Comparison of ENCODE assay signal across 21 mouse cellular contexts in the genomic region with DNA sequence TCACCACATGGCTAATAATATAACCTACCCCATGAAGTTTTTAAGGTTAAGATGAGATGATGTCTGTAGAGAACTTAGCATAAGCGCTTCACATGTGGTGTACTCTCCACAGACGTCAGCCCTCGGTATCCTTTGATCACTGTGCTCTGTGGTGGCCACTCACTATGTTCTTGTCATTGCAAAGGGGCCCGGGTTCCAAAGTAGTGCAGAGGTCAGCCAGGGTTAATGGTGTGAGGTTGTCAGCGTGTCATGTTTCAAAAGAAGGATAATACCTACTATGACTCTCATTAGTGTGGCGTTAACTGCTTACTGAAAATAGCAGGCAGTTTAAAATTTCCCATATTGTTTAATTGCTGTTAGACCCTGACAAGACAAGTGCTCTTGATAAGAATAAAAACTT. TPM values are rescaled to one million over a fixed set of nuclear protein-coding genes. Genes with fewer than 3 reads are reported as not detected.
DNase-seq lines count a peak whose midpoint lies in the region; ATAC-seq lines count a peak whose summit lies in the region.
"Had no signal": no experiment of that assay in that cellular context is flagged by ENCODE, and none has a peak within 500 bp of the region (broad histone marks: within the 10 kb centered on the region; RNA-seq: fewer than 3 reads in every experiment).

No protein-coding gene starts in this region.

- peak; percentile 17 for DNase-seq in hindbrain, embryonic 11.5 days (ENCODE audit: low spot score)
- peak; percentile 72 for DNase-seq in embryo, embryonic 10.5 days (ENCODE audit: low spot score)
- peak; percentile 54 for DNase-seq in embryonic facial prominence, embryonic 10.5 days (ENCODE audit: low spot score)
- no peak for DNase-seq in urinary bladder, adult 2 months (ENCODE audit: low spot score)
- no peak for DNase-seq in heart, embryonic 10.5 days (ENCODE audit: low spot score)
- DNase-seq: adrenal gland, adult 2 months; adrenal gland, postnatal 25 days; cerebellum, adult 2 months; cerebellum, postnatal 10 days; gastrocnemius, postnatal 25 days; heart, postnatal 36 days had no signal

- no peak for ATAC-seq in hindbrain, embryonic 11.5 days (ENCODE audit: low FRiP score)
- no peak for ATAC-seq in hindbrain, embryonic 16.5 days
- ATAC-seq: activated CD4-positive, CD25-positive, alpha-beta regulatory T cell, adult 4 months; forebrain, embryonic 16.5 days; inflammation-experienced regulatory T-cells, adult 6 months; intestine, postnatal 0 days; Patski had no signal

- no peaks in the 10 kb centered on the region for H3K36me3 ChIP-seq in hindbrain, embryonic 11.5 days (ENCODE audit: control insufficient read depth, insufficient read depth, low read length)
- peaks cover 15% of the 10 kb centered on the region for H3K36me3 ChIP-seq in hindbrain, embryonic 16.5 days (ENCODE audit: control insufficient read depth, insufficient read depth, low read length)
- peaks cover 52% of the 10 kb centered on the region for H3K36me3 ChIP-seq in embryonic facial prominence, embryonic 10.5 days (replicated peaks)
- peaks cover 21% of the 10 kb centered on the region for H3K36me3 ChIP-seq in heart, embryonic 10.5 days

- H3K4me3 ChIP-seq in hindbrain, embryonic 11.5 days (ENCODE audit: low read depth, low read length): no peak overlapping the region
- H3K4me3 ChIP-seq in hindbrain, embryonic 16.5 days (ENCODE audit: low read length): no peak overlapping the region
- no peak overlapping the region for H3K4me3 ChIP-seq in embryonic facial prominence, embryonic 10.5 days
- H3K4me3 ChIP-seq in heart, embryonic 10.5 days: no peak overlapping the region
- H3K4me3 ChIP-seq: embryonic facial prominence, embryonic 12.5 days; heart, embryonic 13.5 days had no signal

- H3K27me3 ChIP-seq in hindbrain, embryonic 11.5 days (ENCODE audit: control insufficient read depth, insufficient read depth, low read length): no peaks in the 10 kb centered on the region
- H3K27me3 ChIP-seq in hindbrain, embryonic 16.5 days (replicated peaks; ENCODE audit: control insufficient read depth, insufficient read depth, low read length): no peaks in the 10 kb centered on the region
- H3K27me3 ChIP-seq in embryonic facial prominence, embryonic 10.5 days (replicated peaks; ENCODE audit: low read depth, poor library complexity, severe bottlenecking): no peaks in the 10 kb centered on the region
- no peaks in the 10 kb centered on the region for H3K27me3 ChIP-seq in heart, embryonic 10.5 days (ENCODE audit: insufficient read depth, poor library complexity, severe bottlenecking)
- H3K27me3 ChIP-seq: CH12.LX; embryonic facial prominence, embryonic 12.5 days; heart, embryonic 13.5 days; Patski had no signal

- no peaks in the 10 kb centered on the region for H3K4me1 ChIP-seq in hindbrain, embryonic 11.5 days (replicated peaks; ENCODE audit: control insufficient read depth, insufficient read depth, low read length)
- H3K4me1 ChIP-seq in hindbrain, embryonic 16.5 days (ENCODE audit: control insufficient read depth, insufficient read depth, low read depth, low read length): no peaks in the 10 kb centered on the region
- H3K4me1 ChIP-seq in embryonic facial prominence, embryonic 10.5 days: peaks cover 26% of the 10 kb centered on the region
- H3K4me1 ChIP-seq in heart, embryonic 10.5 days: peaks cover 19% of the 10 kb centered on the region

- 48% methylated on average over 6 of the region's 6 CpGs for WGBS in hindbrain, embryonic 11.5 days
- 54% methylated on average over 6 of the region's 6 CpGs for WGBS in hindbrain, embryonic 16.5 days
- 33% methylated on average over 6 of the region's 6 CpGs for WGBS in embryonic facial prominence, embryonic 10.5 days
- 70% methylated on average over 6 of the region's 6 CpGs for WGBS in heart, embryonic 10.5 days

- H3K27ac ChIP-seq in hindbrain, embryonic 11.5 days (ENCODE audit: low read depth, low read length): no peak overlapping the region
- H3K27ac ChIP-seq in hindbrain, embryonic 16.5 days (ENCODE audit: low read depth, low read length): no peak overlapping the region
- no peak overlapping the region for H3K27ac ChIP-seq in embryonic facial prominence, embryonic 10.5 days (replicated peaks)
- no peak overlapping the region for H3K27ac ChIP-seq in heart, embryonic 10.5 days
- H3K27ac ChIP-seq: embryonic facial prominence, embryonic 12.5 days; heart, embryonic 13.5 days; hindbrain, embryonic 14.5 days had no signal

- H3K4me2 ChIP-seq in hindbrain, embryonic 11.5 days (replicated peaks; ENCODE audit: low read depth, low read length): no peak overlapping the region
- H3K4me2 ChIP-seq in hindbrain, embryonic 16.5 days (ENCODE audit: low read length): no peak overlapping the region
- H3K4me2 ChIP-seq: embryonic facial prominence, embryonic 12.5 days; heart, embryonic 13.5 days; hindbrain, embryonic 14.5 days had no signal

- no peak overlapping the region for H3K9ac ChIP-seq in hindbrain, embryonic 11.5 days (ENCODE audit: low read depth, low read length)
- no peak overlapping the region for H3K9ac ChIP-seq in hindbrain, embryonic 16.5 days (ENCODE audit: low read depth, low read length)
- H3K9ac ChIP-seq: embryonic facial prominence, embryonic 12.5 days; heart, embryonic 13.5 days; hindbrain, embryonic 14.5 days had no signal

- H3K9me3 ChIP-seq in hindbrain, embryonic 11.5 days (ENCODE audit: control insufficient read depth, low read length): no peaks in the 10 kb centered on the region
- no peaks in the 10 kb centered on the region for H3K9me3 ChIP-seq in hindbrain, embryonic 16.5 days (ENCODE audit: control insufficient read depth, low read length)
- no peaks in the 10 kb centered on the region for H3K9me3 ChIP-seq in embryonic facial prominence, embryonic 10.5 days
- H3K9me3 ChIP-seq in heart, embryonic 10.5 days: no peaks in the 10 kb centered on the region
- H3K9me3 ChIP-seq: embryonic facial prominence, embryonic 12.5 days; heart, embryonic 13.5 days had no signal

RNA-seq across cellular contexts. Expression of a gene that starts 37.6 kb away (rescaled TPM):
- 152 and 161 TPM in 2 replicates for polyA plus RNA-seq in hindbrain, embryonic 11.5 days (2014; fragmentation: Nextera tagmentation; extraction: Ambion mirVana)
- polyA plus RNA-seq in hindbrain, embryonic 16.5 days (2015; fragmentation: Nextera tagmentation; extraction: Ambion mirVana): 693 and 772 TPM in 2 replicates
- 106 and 122 TPM in 2 replicates for polyA plus RNA-seq in embryonic facial prominence, embryonic 10.5 days (2016; fragmentation: Nextera tagmentation; extraction: Ambion mirVana)
- polyA plus RNA-seq in urinary bladder, adult 2 months (2012; rRNA removed): 150 and 161 TPM in 2 replicates
- polyA plus RNA-seq in heart, embryonic 10.5 days (2016; fragmentation: Nextera tagmentation; extraction: Ambion mirVana): 140 and 172 TPM in 2 replicates

RNA-seq across cellular contexts. Expression of a gene that starts 43.6 kb away (rescaled TPM):
- 56.8 and 64.3 TPM in 2 replicates for polyA plus RNA-seq in hindbrain, embryonic 11.5 days (2014; fragmentation: Nextera tagmentation; extraction: Ambion mirVana)
- 64.6 and 67.7 TPM in 2 replicates for polyA plus RNA-seq in hindbrain, embryonic 16.5 days (2015; fragmentation: Nextera tagmentation; extraction: Ambion mirVana)
- polyA plus RNA-seq in embryonic facial prominence, embryonic 10.5 days (2016; fragmentation: Nextera tagmentation; extraction: Ambion mirVana): 51.5 and 56.7 TPM in 2 replicates
- 28.0 and 32.2 TPM in 2 replicates for polyA plus RNA-seq in urinary bladder, adult 2 months (2012; rRNA removed)
- polyA plus RNA-seq in heart, embryonic 10.5 days (2016; fragmentation: Nextera tagmentation; extraction: Ambion mirVana): 60.3 and 61.2 TPM in 2 replicates

Comparison
In these comparisons a context has a peak if more than half of its experiments do, and no peak if none do; other contexts are left out.
1. DNase-seq: peak in hindbrain, embryonic 11.5 days (single experiment), embryo, embryonic 10.5 days (single experiment) and embryonic facial prominence, embryonic 10.5 days (single experiment); none in urinary bladder, adult 2 months (single experiment) and heart, embryonic 10.5 days (single experiment).